Mouse (Mus musculus) layer of hippocampus, adult 18-20 months (tissue): ENCODE measurements around the gene Actn2. TPM values are rescaled to one million over a fixed set of nuclear protein-coding genes. Genes with fewer than 3 reads are reported as not detected.

ENCODE experiments used
- DNase-seq, 2 experiments: peaks; one replicate each; pipeline ENCODE4 v3.0.0; 2022; ENCODE audit warnings: low spot score in 2 of 2
- long read RNA-seq: library from polyadenylated mRNA; stranded (forward); transcript quantifications from one replicate; pipeline ENCODE4 v2.0.0, GENCODE M21; 2021
- total RNA-seq, 2 experiments: library from RNA; stranded (reverse); gene quantifications; 2 replicates each; pipeline ENCODE4 v1.2.3; 2021

The Actn2 gene
- total RNA-seq: 10 to 100 TPM; 17.7 to 20.5 TPM
- long read RNA-seq, transcript Actn2-201 (21 exons, 3,013 nt): major isoform, 11 of 22 reads
- long read RNA-seq, partial matches to known transcripts: 7 of 22 reads
- long read RNA-seq, other reads (novel, unspliced or antisense): 4 of 22 reads

- peak; percentile 63 to 84 for DNase-seq
Measured at GRCm38 (mm10) chr13:12340183-12340975, at the start of gene Actn2. Gene Actn2 (minus strand): TSS chr13:12340760.

- DNase-seq: peak in 1 of 2 experiments; percentile 50
Measured at GRCm38 (mm10) chr13:12386286-12386685, 45.7 kb upstream of the Actn2 start.

GRCm38 (mm10) chr13:12384796-12385195, 44.2 kb upstream of the Actn2 start:
- DNase-seq: no peak

- no peak for DNase-seq
Measured at GRCm38 (mm10) chr13:12376778-12377177, 36.2 kb upstream of the Actn2 start.

- no peak for DNase-seq
Measured at GRCm38 (mm10) chr13:12372755-12373154, 32.2 kb upstream of the Actn2 start.

GRCm38 (mm10) chr13:12369930-12370329, 29.4 kb upstream of the Actn2 start:
- no peak for DNase-seq

- no peak for DNase-seq
Measured at GRCm38 (mm10) chr13:12369041-12369621, 28.6 kb upstream of the Actn2 start.

- no peak for DNase-seq
Measured at GRCm38 (mm10) chr13:12361486-12361885, 20.9 kb upstream of the Actn2 start.

GRCm38 (mm10) chr13:12357554-12357953, 17.0 kb upstream of the Actn2 start:
- no peak for DNase-seq

GRCm38 (mm10) chr13:12356184-12356583, 15.6 kb upstream of the Actn2 start:
- DNase-seq: no peak

GRCm38 (mm10) chr13:12349197-12349824, 8.8 kb upstream of the Actn2 start:
- DNase-seq: no peak

GRCm38 (mm10) chr13:12346837-12347236, 6.3 kb upstream of the Actn2 start:
- DNase-seq: no peak

- no peak for DNase-seq
Measured at GRCm38 (mm10) chr13:12341447-12341846, 887 bp upstream of the Actn2 start.

GRCm38 (mm10) chr13:12339446-12339845, 1.1 kb downstream of the Actn2 start:
- DNase-seq: no peak

GRCm38 (mm10) chr13:12337752-12338151, 2.8 kb downstream of the Actn2 start:
- no peak for DNase-seq

GRCm38 (mm10) chr13:12334016-12334415, 6.5 kb downstream of the Actn2 start:
- DNase-seq: peak; percentile 87 to 93

GRCm38 (mm10) chr13:12331528-12331927, 9.0 kb downstream of the Actn2 start:
- no peak for DNase-seq

- DNase-seq: no peak
Measured at GRCm38 (mm10) chr13:12328392-12328791, 12.2 kb downstream of the Actn2 start.

GRCm38 (mm10) chr13:12327577-12327976, 13.0 kb downstream of the Actn2 start:
- DNase-seq: no peak

- peak in 1 of 2 experiments; percentile 40 for DNase-seq
Measured at GRCm38 (mm10) chr13:12323076-12323625, 17.4 kb downstream of the Actn2 start.

- DNase-seq: peak in 1 of 2 experiments; percentile 30
Measured at GRCm38 (mm10) chr13:12320148-12320547, 20.4 kb downstream of the Actn2 start.

- DNase-seq: no peak
Measured at GRCm38 (mm10) chr13:12318017-12318416, 22.5 kb downstream of the Actn2 start.
